Mouse (Mus musculus): Measurements from ENCODE around the gene Rbm20. TPM values are rescaled to one million over a fixed set of nuclear protein-coding genes. Genes with fewer than 3 reads are reported as not detected.

Rbm20 gene
- total RNA-seq, 2 experiments from 2014 or later, result 2.1 to 3.0 TPM

GRCm38 (mm10) chr19:53841915-53842314 is 164.8 kb downstream of the Rbm20 start:
- peak; percentile 73 to 74 for DNase-seq (ENCODE audit: low spot score in 2 of 2)

GRCm38 (mm10) chr19:53843972-53844371 is 166.9 kb downstream of the Rbm20 start:
- no peak for DNase-seq (ENCODE audit: low spot score in 2 of 2)

GRCm38 (mm10) chr19:53848272-53848995 is 171.3 kb downstream of the Rbm20 start:
- no peak for DNase-seq (ENCODE audit: low spot score in 2 of 2)

GRCm38 (mm10) chr19:53850166-53850922 is 173.2 kb downstream of the Rbm20 start:
- peak in 1 of 2 experiments; percentile 48 for DNase-seq (ENCODE audit: low spot score in 2 of 2)

- no peak for DNase-seq (ENCODE audit: low spot score in 2 of 2)
These were observed 174.2 kb downstream of the Rbm20 start for GRCm38 (mm10) chr19:53851352-53851751.

- DNase-seq (ENCODE audit: low spot score in 2 of 2), result no peak
These were observed 175.0 kb downstream of the Rbm20 start for GRCm38 (mm10) chr19:53851826-53852698.

- DNase-seq (ENCODE audit: low spot score in 2 of 2), result peak; percentile 71 to 74
These were observed 175.8 kb downstream of the Rbm20 start for GRCm38 (mm10) chr19:53852699-53853451.

- no peak for DNase-seq (ENCODE audit: low spot score in 2 of 2)
These were observed 177.9 kb downstream of the Rbm20 start for GRCm38 (mm10) chr19:53854978-53855377.

GRCm38 (mm10) chr19:53855781-53856180 is 178.7 kb downstream of the Rbm20 start:
- no peak for DNase-seq (ENCODE audit: low spot score in 2 of 2)

GRCm38 (mm10) chr19:53856794-53857193 is 179.7 kb downstream of the Rbm20 start:
- DNase-seq (ENCODE audit: low spot score in 2 of 2), result no peak

GRCm38 (mm10) chr19:53857962-53858361 is 180.9 kb downstream of the Rbm20 start:
- DNase-seq (ENCODE audit: low spot score in 2 of 2), result no peak

- DNase-seq (ENCODE audit: low spot score in 2 of 2), result no peak
These were observed 182.0 kb downstream of the Rbm20 start for GRCm38 (mm10) chr19:53859149-53859548.

GRCm38 (mm10) chr19:53859593-53859992 is 182.5 kb downstream of the Rbm20 start:
- no peak for DNase-seq (ENCODE audit: low spot score in 2 of 2)

- no peak for DNase-seq (ENCODE audit: low spot score in 2 of 2)
These were observed 184.2 kb downstream of the Rbm20 start for GRCm38 (mm10) chr19:53861346-53861745.

GRCm38 (mm10) chr19:53862573-53863246 is 185.6 kb downstream of the Rbm20 start:
- no peak for DNase-seq (ENCODE audit: low spot score in 2 of 2)

GRCm38 (mm10) chr19:53867238-53867637 is 190.1 kb downstream of the Rbm20 start:
- no peak for DNase-seq (ENCODE audit: low spot score in 2 of 2)

GRCm38 (mm10) chr19:53868125-53868524 is 191.0 kb downstream of the Rbm20 start:
- no peak for DNase-seq (ENCODE audit: low spot score in 2 of 2)

GRCm38 (mm10) chr19:53868796-53869195 is 191.7 kb downstream of the Rbm20 start:
- DNase-seq (ENCODE audit: low spot score in 2 of 2), result no peak

GRCm38 (mm10) chr19:53869427-53870385 is 192.6 kb downstream of the Rbm20 start:
- no peak for DNase-seq (ENCODE audit: low spot score in 2 of 2)
